Mouse (Mus musculus): ENCODE measurements around the gene Zfp90. TPM values are rescaled to one million over a fixed set of nuclear protein-coding genes. Genes with fewer than 3 reads are reported as not detected.
"Not testable (repeated sequence)": the region's sequence is repeated elsewhere in the genome, so short reads cannot be mapped to it uniquely, and the experiment has no call there.

Gene Zfp90
- 10 to 100 TPM; 15.6 to 16.1 TPM for total RNA-seq (2021)
- long read RNA-seq, experiment 1, transcript Zfp90-206 (4 exons, 3,447 nt) = major isoform, 10 of 16 reads
- long read RNA-seq, experiment 1, partial matches to known transcripts = 1 of 16 reads
- long read RNA-seq, experiment 1, other reads (novel, unspliced or antisense) = 1 of 16 reads
- long read RNA-seq, experiment 2, transcript Zfp90-206 (4 exons, 3,447 nt) = major isoform, 6 of 17 reads
- long read RNA-seq, experiment 2, partial matches to known transcripts = 4 of 17 reads
- long read RNA-seq, experiment 2, other reads (novel, unspliced or antisense) = 5 of 17 reads

- DNase-seq (ENCODE audit: low spot score in 2 of 2) = peak; percentile 90 to 96
These were observed at the start of gene Zfp90 for GRCm38 (mm10) chr8:106415182-106415971. Zfp90 (plus strand) TSS chr8:106415327.

DNA sequence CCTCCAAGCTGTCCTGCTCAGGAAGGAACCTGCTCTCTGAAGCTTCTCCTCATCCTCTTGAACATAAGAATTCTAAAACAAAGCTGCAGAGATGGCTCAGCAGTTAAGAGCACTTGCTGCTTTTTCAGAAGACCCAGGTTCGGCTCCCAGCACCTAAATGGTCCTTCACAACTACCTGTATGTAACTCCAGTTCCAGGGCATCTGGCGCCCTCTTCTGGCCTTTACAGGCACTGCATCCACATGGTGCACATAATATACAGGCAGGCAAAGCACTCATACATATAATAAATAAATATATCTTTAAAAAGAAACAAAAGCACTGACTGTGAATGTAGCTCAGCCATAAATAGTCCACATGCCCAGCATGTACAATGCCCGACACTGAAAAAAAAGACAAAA lies 46.6 kb upstream of the Zfp90 start:
- DNase-seq (ENCODE audit: low spot score in 2 of 2) = peak in 1 of 2 experiments; percentile 7

- DNase-seq (ENCODE audit: low spot score in 2 of 2) = no peak
These were observed 46.1 kb upstream of the Zfp90 start for GRCm38 (mm10) chr8:106369069-106369468.

GRCm38 (mm10) chr8:106375957-106376356 lies 39.2 kb upstream of the Zfp90 start:
- DNase-seq (ENCODE audit: low spot score in 2 of 2) = no peak

DNA sequence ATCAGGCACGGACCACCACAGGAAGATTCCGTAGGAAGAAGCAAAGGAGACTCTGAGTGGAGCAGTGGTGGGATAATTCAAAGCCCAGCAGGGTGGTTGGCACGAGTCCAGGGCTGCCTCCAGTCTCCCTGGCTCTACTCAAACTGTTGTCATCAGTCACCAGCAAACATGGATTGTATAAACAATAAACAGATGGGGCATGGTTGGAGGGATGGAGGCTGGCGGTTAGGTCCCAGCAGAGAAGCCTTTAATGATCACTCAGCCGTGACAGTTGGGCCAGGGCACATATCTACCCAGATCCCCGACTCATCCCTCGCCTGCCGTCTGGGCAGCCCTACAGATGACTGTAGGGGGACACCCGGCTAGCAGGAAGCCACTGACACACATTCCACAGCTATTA lies 38.3 kb upstream of the Zfp90 start:
- peak; percentile 24 to 26 for DNase-seq (ENCODE audit: low spot score in 2 of 2)

DNA sequence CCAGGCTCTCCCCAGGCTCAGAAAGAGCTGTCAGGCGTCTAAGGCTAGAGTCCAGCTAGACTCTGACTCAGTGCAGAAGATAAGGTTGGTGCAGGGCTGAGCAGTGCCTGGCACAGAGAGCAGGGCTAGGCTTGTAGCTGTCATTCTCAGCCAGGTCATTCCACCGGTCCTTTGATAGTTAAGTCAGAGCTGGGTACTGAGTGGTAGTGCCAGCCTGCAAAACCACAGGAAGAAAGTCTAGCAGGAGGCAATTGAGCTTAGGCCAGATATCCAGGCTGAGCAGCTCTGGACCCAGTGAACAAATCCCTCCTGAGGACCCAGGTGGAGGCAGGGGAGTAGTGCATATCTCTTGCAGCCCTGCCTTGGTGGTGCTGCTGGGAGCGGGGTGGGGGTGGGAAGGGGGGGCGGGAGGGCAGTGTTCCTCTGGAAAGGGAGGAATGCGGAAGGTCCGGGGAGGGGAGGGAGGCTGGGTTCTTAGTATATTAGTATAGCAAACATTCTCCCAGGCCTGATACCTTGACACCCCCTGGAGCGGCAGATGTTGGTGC lies 36.6 kb upstream of the Zfp90 start:
- DNase-seq (ENCODE audit: low spot score in 2 of 2) = no peak

DNA sequence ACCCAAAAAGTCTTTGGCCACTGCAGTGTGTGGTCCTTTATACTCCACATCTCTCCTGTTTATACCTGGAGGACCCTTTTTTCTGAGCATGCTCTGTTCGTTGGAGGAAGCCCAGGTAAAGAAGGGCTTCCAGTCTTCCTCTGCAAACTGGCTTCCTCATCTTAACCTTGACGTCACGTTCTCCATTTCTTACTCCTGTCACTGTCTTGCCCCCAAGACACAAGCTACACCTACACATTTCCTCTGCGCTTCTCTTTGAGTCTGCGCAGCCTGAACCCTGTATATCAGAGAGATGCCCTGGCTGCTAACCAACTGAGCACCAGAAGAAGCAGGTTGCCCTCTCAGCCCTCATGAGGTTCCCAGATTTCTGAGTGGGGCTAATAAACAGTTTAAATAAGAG lies 35.8 kb upstream of the Zfp90 start:
- no peak for DNase-seq (ENCODE audit: low spot score in 2 of 2)

GRCm38 (mm10) chr8:106381026-106381425 lies 34.1 kb upstream of the Zfp90 start:
- no peak for DNase-seq (ENCODE audit: low spot score in 2 of 2)

- no peak for DNase-seq (ENCODE audit: low spot score in 2 of 2)
These were observed 27.2 kb upstream of the Zfp90 start for GRCm38 (mm10) chr8:106387801-106388415.

- DNase-seq (ENCODE audit: low spot score in 2 of 2) = no peak
These were observed 20.6 kb upstream of the Zfp90 start for GRCm38 (mm10) chr8:106394493-106394892.

DNA sequence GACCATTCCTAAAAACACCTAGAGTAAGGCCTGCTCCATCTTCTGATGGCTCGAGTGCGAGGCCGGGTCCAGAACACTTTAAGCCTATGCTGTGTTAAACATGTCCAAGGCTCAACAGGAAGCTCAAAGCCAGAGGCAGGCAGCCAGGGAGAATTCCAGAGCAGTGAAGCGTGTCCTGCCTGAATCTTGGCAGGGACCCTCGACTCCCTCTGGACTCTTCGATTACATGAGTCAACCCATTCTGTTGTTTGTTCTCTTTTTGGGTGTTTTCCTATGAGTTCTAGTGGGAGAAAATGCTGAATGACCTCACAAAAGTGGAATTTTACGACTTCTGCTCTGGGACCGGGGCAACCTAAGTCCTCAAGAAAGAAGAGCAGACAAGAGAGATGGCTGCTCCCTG lies 15.4 kb upstream of the Zfp90 start:
- DNase-seq (ENCODE audit: low spot score in 2 of 2) = no peak

DNA sequence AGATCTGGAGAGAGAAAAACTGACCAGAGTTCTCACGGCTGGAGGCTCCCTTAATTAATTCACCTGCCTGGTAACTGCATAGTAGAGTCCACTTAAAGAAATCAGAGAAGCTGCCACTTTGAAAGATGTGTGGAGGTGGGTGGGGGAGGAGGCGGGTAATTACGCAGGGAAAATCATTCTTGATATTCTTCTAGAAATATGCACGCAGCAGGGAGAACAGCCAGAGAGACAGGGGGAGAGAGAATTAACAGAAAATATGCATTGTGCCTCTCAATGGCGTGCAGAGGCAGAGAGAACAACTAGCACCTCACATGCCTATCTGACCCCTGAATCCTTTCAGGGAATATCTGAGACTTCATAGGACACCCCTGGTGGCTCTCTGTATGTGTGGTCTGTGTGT lies 14.9 kb upstream of the Zfp90 start:
- no peak for DNase-seq (ENCODE audit: low spot score in 2 of 2)

- DNase-seq (ENCODE audit: low spot score in 2 of 2) = peak; percentile 47 to 72
These were observed 11.7 kb upstream of the Zfp90 start for GRCm38 (mm10) chr8:106403246-106403933.

DNA sequence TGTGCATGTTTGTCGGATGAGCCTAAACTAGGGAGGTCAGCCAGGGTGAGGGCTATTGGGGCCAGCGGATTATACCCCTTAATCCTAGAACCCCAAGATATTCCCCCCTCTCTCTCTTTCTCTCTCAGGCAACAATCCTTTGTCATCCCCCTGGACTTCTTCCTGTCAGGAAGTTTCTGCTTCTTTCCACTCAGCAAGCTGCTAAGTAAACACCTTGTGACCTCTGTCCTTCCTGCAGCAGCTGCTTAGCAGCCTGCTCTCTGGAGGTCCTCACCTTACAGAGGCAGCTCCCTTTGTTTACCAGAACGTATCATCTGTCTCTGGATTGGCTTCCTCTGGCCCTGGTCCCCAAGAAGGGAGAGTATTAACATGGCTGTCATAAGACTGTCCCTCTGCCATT lies 10.3 kb upstream of the Zfp90 start:
- no peak for DNase-seq (ENCODE audit: low spot score in 2 of 2)

DNA sequence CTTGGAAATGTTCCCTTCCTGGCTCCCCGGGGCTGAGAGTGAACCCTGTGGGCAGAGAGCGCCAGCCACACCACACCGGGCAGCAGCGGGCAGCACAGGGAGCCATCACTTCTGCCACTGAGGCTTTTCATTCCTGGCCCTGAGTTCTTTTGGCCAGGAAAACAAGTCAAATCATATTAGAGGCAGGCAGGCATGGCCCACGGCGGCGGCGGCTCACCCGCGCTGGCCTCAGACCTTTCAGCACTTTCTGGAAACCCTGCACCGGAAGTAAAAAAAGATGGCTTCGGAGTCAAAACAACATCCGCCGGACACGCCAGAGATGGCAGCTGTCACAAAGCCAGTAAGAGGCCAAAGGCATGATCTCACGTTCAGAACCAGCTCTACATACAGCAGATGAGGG lies 9.3 kb upstream of the Zfp90 start:
- DNase-seq (ENCODE audit: low spot score in 2 of 2) = no peak

- DNase-seq (ENCODE audit: low spot score in 2 of 2) = no peak
These were observed 5.1 kb upstream of the Zfp90 start for GRCm38 (mm10) chr8:106410055-106410454.

GRCm38 (mm10) chr8:106410564-106410963 lies 4.6 kb upstream of the Zfp90 start:
- no peak for DNase-seq (ENCODE audit: low spot score in 2 of 2)

GRCm38 (mm10) chr8:106411783-106412451 lies 3.2 kb upstream of the Zfp90 start:
- peak; percentile 43 to 69 for DNase-seq (ENCODE audit: low spot score in 2 of 2)

GRCm38 (mm10) chr8:106417692-106418091 lies 2.6 kb downstream of the Zfp90 start:
- DNase-seq (ENCODE audit: low spot score in 2 of 2) = no peak

DNA sequence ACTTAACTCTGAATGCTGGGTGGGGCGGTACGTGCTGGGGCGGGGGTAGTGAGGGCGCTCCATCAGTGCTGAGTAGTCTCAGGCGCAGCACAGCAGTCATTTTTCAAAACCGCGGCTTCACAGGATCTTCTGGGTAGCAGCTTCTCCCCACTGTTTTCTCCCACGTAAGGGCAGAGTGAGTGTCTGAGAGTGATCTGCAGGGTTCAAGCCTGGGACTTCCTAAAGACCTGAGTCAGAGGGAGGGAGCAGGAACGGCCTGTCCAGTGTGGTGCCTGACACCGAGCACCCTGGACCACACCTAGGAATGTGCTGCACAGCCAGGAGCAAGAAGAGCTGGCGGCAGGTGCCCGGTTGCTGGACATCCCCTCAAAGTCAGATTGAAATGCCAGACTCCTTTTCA lies 16.0 kb downstream of the Zfp90 start:
- DNase-seq (ENCODE audit: low spot score in 2 of 2) = no peak

DNA sequence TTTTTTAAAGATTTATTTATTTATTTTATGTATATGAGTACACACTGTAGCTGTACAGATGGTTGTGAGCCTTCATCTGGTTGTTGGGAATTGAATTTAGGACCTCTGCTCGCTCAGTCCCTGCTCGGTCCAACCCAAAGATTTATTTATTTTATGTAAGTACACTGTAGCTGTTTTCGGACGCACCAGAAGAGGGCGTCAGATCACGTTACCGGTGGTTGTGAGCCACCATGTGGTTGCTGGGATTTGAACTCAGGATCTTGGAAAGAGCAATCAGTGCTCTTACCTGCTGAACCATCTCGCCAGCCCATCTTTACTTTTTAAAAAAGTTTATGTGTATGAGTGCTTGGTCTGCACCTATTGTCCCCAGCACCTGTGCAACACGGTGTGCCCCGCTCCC lies 16.8 kb downstream of the Zfp90 start:
- DNase-seq (ENCODE audit: low spot score in 2 of 2) = not testable (repeated sequence)

Data from layer of hippocampus, postnatal 14 days (tissue).